Mouse (Mus musculus) ovary, adult 18-20 months (tissue): Measurements from ENCODE around the gene Impad1.

Experiments
- DNase-seq: peaks from one replicate; pipeline ENCODE4 v3.0.0; 2022; ENCODE audit warnings: low spot score, mixed read lengths

Impad1 gene

GRCm38 (mm10) chr4:4792992-4793834 lies at the start of gene Impad1:
Impad1 (minus strand) TSS chr4:4793355.
- peak; percentile 82 for DNase-seq

- DNase-seq = no peak
Measured at GRCm38 (mm10) chr4:4840145-4840544, 47.0 kb upstream of the Impad1 start.

- no peak for DNase-seq
Measured at GRCm38 (mm10) chr4:4833789-4834295, 40.7 kb upstream of the Impad1 start.

- no peak for DNase-seq
Measured at GRCm38 (mm10) chr4:4828131-4828530, 35.0 kb upstream of the Impad1 start.

GRCm38 (mm10) chr4:4822119-4822518 lies 29.0 kb upstream of the Impad1 start:
- no peak for DNase-seq

- peak; percentile 9 for DNase-seq
Measured at GRCm38 (mm10) chr4:4792141-4792991, 789 bp downstream of the Impad1 start.

GRCm38 (mm10) chr4:4791180-4791579 lies 2.0 kb downstream of the Impad1 start:
- DNase-seq = no peak

- DNase-seq = no peak
Measured at GRCm38 (mm10) chr4:4785169-4785568, 8.0 kb downstream of the Impad1 start.

GRCm38 (mm10) chr4:4784305-4784704 lies 8.8 kb downstream of the Impad1 start:
- no peak for DNase-seq

GRCm38 (mm10) chr4:4783686-4783957 lies 9.5 kb downstream of the Impad1 start:
- no peak for DNase-seq

GRCm38 (mm10) chr4:4782882-4783685 lies 10.1 kb downstream of the Impad1 start:
- no peak for DNase-seq

- no peak for DNase-seq
Measured at GRCm38 (mm10) chr4:4779265-4779770, 13.8 kb downstream of the Impad1 start.

GRCm38 (mm10) chr4:4771523-4772114 lies 21.5 kb downstream of the Impad1 start:
- no peak for DNase-seq

- DNase-seq = no peak
Measured at GRCm38 (mm10) chr4:4765806-4766205, 27.3 kb downstream of the Impad1 start.

- DNase-seq = no peak
Measured at GRCm38 (mm10) chr4:4758376-4758775, 34.8 kb downstream of the Impad1 start.

- DNase-seq = no peak
Measured at GRCm38 (mm10) chr4:4729427-4729826, 63.7 kb downstream of the Impad1 start.

- no peak for DNase-seq
Measured at GRCm38 (mm10) chr4:4726241-4726776, 66.8 kb downstream of the Impad1 start.

- no peak for DNase-seq
Measured at GRCm38 (mm10) chr4:4723821-4724220, 69.3 kb downstream of the Impad1 start.

GRCm38 (mm10) chr4:4722081-4722480 lies 71.1 kb downstream of the Impad1 start:
- no peak for DNase-seq

GRCm38 (mm10) chr4:4717763-4718347 lies 75.3 kb downstream of the Impad1 start:
- DNase-seq = no peak
